8 mouse cellular contexts compared by ENCODE assay signal in the genomic region with DNA sequence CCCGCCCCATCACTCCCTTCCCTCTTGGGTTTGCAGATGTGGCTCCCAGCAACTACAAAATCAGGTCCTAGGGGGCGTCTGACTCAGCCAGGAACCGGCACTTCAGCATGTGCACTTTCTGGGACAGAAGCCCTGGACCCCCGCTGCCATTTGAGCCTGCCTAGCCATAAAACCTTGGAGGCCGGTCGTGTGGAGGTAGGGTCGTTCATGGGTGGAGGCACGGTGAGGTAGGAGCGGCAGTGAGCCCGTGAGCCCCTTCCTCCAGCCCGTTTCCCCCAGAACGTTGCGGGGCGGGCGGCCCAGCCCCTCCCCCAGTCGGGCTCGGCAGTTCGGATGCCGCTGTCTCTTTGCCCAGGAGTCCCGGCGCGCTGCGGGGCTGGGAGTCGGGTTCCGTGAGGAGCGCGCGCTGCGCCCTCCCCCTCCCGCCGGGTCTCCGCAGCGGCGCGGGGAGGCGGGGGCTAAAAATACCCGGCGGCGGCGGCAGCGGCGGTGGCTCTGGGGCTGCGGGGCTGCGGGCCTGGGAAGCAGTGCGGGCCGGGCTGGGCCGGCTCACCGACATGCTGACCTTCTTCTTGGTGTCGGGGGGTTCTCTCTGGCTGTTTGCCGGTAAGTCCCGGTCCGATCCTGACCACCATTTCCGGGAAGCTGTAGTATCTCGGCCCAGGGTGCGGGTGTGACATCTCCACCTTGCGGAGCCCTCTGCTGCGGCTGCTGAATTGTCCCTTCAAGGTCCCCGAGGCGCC. TPM values are rescaled to one million over a fixed set of nuclear protein-coding genes. Genes with fewer than 3 reads are reported as not detected.
DNase-seq lines count a peak whose midpoint lies in the region; ATAC-seq and TF ChIP-seq lines count a peak whose summit lies in the region.

A gene (plus strand): TSS at position 71 of the 743 bp plus-strand sequence.

- H3K4me1 ChIP-seq in ES-Bruce4 (ENCODE audit: control insufficient read depth, insufficient read depth, low read length) = peaks cover 2% of the 10 kb centered on the region
- H3K4me1 ChIP-seq in midbrain, postnatal 0 days (ENCODE audit: insufficient read depth, low read length) = peaks cover 24% of the 10 kb centered on the region

- no peak for TF ChIP-seq CTCF in ES-Bruce4 (IDR thresholded peaks at IDR 0.05; ENCODE audit: low read depth, low read length)
- TF ChIP-seq CTCF in midbrain, postnatal 0 days (IDR thresholded peaks at IDR 0.05) = peak; percentile 61

- TF ChIP-seq EP300 in ES-Bruce4 (IDR thresholded peaks at IDR 0.05; ENCODE audit: insufficient read depth, low read depth, low read length) = no peak

- no peaks in the 10 kb centered on the region for H3K27me3 ChIP-seq in ES-Bruce4 (ENCODE audit: control insufficient read depth, insufficient read depth, low read length, poor library complexity, severe bottlenecking)
- H3K27me3 ChIP-seq in midbrain, postnatal 0 days (ENCODE audit: insufficient read depth, low read length) = no peaks in the 10 kb centered on the region

- H3K4me3 ChIP-seq in ES-Bruce4 (ENCODE audit: low read depth, low read length) = peak within 1 kb of the TSS; percentile 86
- peak within 1 kb of the TSS; percentile 66 for H3K4me3 ChIP-seq in midbrain, postnatal 0 days (ENCODE audit: low read depth, low read length)

- H3K36me3 ChIP-seq in ES-Bruce4 (ENCODE audit: control insufficient read depth, insufficient read depth, low read length, poor library complexity, severe bottlenecking) = no peaks in the 10 kb centered on the region
- H3K36me3 ChIP-seq in midbrain, postnatal 0 days (ENCODE audit: insufficient read depth, low read length) = no peaks in the 10 kb centered on the region

- H3K9ac ChIP-seq in ES-Bruce4 (ENCODE audit: low read depth, poor library complexity, severe bottlenecking) = peak within 1 kb of the TSS; percentile 71
- peak within 1 kb of the TSS; percentile 91 for H3K9ac ChIP-seq in midbrain, postnatal 0 days (replicated peaks; ENCODE audit: low read length, poor library complexity, severe bottlenecking)

- WGBS in midbrain, postnatal 0 days = 0% methylated on average over 50 of the region's 59 CpGs

- H3K27ac ChIP-seq in ES-Bruce4 (ENCODE audit: insufficient read depth, low read length) = no peak within 1 kb of the TSS
- peak within 1 kb of the TSS; percentile 89 for H3K27ac ChIP-seq in midbrain, postnatal 0 days (ENCODE audit: low read depth, low read length)

- no peaks in the 10 kb centered on the region for H3K9me3 ChIP-seq in ES-Bruce4 (replicated peaks; ENCODE audit: control insufficient read depth, insufficient read depth, low read length, poor library complexity, severe bottlenecking)
- no peaks in the 10 kb centered on the region for H3K9me3 ChIP-seq in midbrain, postnatal 0 days (ENCODE audit: low read length)

- no peak for DNase-seq in heart, adult 18-20 months
- no peak for DNase-seq in heart, adult 9 months (ENCODE audit: low spot score in 2 of 2)
- peak; percentile 74 to 82 for DNase-seq in cerebellum, postnatal 14 days
- peak; percentile 22 for DNase-seq in gastrocnemius, postnatal 25 days
- peak; percentile 53 to 59 for DNase-seq in layer of hippocampus, postnatal 25 days (ENCODE audit: extremely low spot score in 1 of 2, low spot score in 1 of 2)
- DNase-seq in midbrain, postnatal 0 days (ENCODE audit: low spot score) = peak; percentile 75
- DNase-seq in ovary, postnatal 36 days (ENCODE audit: low spot score) = no peak

- peak; percentile 76 for ATAC-seq in midbrain, postnatal 0 days (ENCODE audit: low FRiP score)

- TF ChIP-seq POLR2A in ES-Bruce4 (IDR thresholded peaks at IDR 0.05; ENCODE audit: insufficient read depth, low read length) = no peak

- peak within 1 kb of the TSS; percentile 86 for H3K4me2 ChIP-seq in midbrain, postnatal 0 days (ENCODE audit: low read depth, low read length, poor library complexity, severe bottlenecking)

RNA-seq across cellular contexts. Expression of the gene that starts here (rescaled TPM):
- total RNA-seq in heart, adult 18-20 months (2021) = 10 to 100 TPM; 11.1 to 14.8 TPM
- polyA plus RNA-seq in ES-Bruce4 (2011; ENCODE audit: insufficient read depth, insufficient read length, low read depth, missing spikeins) = 3.1 and 3.4 TPM in 2 replicates
- total RNA-seq in gastrocnemius, postnatal 25 days (2021) = 10 to 100 TPM; 20.1 to 23.5 TPM
- total RNA-seq in layer of hippocampus, postnatal 25 days (2021) = 100 to 1,000 TPM; 183 to 192 TPM
- total RNA-seq in midbrain, postnatal 0 days (2014; rRNA removed) = 61.9 and 64.0 TPM in 2 replicates
- 52.6 and 56.2 TPM in 2 replicates for polyA plus RNA-seq in midbrain, postnatal 0 days (2015; fragmentation: Nextera tagmentation; extraction: Ambion mirVana)

Comparison
In these comparisons a context has a peak if more than half of its experiments do, and no peak if none do; other contexts are left out.
1. RNA of the gene that starts here (polyA plus RNA-seq): 52.6 to 56.2 TPM in midbrain, postnatal 0 days; 3.1 to 3.4 TPM in ES-Bruce4; every median in the first group is over 10 times any median in the second.
2. DNase-seq: peak in cerebellum, postnatal 14 days (2 of 2), gastrocnemius, postnatal 25 days (single experiment), layer of hippocampus, postnatal 25 days (2 of 2) and midbrain, postnatal 0 days (single experiment); none in heart, adult 18-20 months (0 of 2), heart, adult 9 months (0 of 2) and ovary, postnatal 36 days (single experiment).